9 mouse cellular contexts compared by ENCODE assay signal in genomic region chr8:71633164-71633563, GRCm38 (mm10). TPM values are rescaled to one million over a fixed set of nuclear protein-coding genes. Genes with fewer than 3 reads are reported as not detected.
A peak's percentile ranks its signal among the peaks of the same experiment; 100 is the strongest.
DNase-seq lines count a peak whose midpoint lies in the region; ATAC-seq and TF ChIP-seq lines count a peak whose summit lies in the region.
"Had no signal": no experiment of that assay in that cellular context is flagged by ENCODE, and none has a peak within 500 bp of the region (broad histone marks: within the 10 kb centered on the region; RNA-seq: fewer than 3 reads in every experiment).

No protein-coding gene starts in this region.

- peaks cover 1% of the 10 kb centered on the region for H3K4me1 ChIP-seq in bone marrow, adult 2 months (ENCODE audit: control insufficient read depth, insufficient read depth, low read length)
- H3K4me1 ChIP-seq in liver, embryonic 12.5 days, result peaks cover 38% of the 10 kb centered on the region

- no peaks in the 10 kb centered on the region for H3K36me3 ChIP-seq in liver, embryonic 12.5 days

- 0 out of 2 replicates have a peak overlapping the region, but pooled peaks have one; percentile 12 for H3K9ac ChIP-seq in liver, embryonic 12.5 days

- ATAC-seq in liver, embryonic 12.5 days, result no peak

- peaks cover 84% of the 10 kb centered on the region for H3K27me3 ChIP-seq in liver, embryonic 12.5 days (replicated peaks)

- no peak overlapping the region for H3K4me3 ChIP-seq in bone marrow, adult 2 months (replicated peaks; ENCODE audit: control insufficient read depth, low read depth, low read length)
- peak overlapping the region; percentile 16; the same call in 1 of the 2 replicates for H3K4me3 ChIP-seq in liver, embryonic 12.5 days
- H3K4me3 ChIP-seq: myocyte had no signal

- WGBS in bone marrow, adult 2 months, result 2% methylated on average over 19 of the region's 22 CpGs
- WGBS in liver, embryonic 12.5 days (ENCODE audit: insufficient replicate concordance), result 3% methylated on average over 19 of the region's 22 CpGs

- intact Hi-C loops in heart, postnatal 14 days (cut with DNase I), result loop anchor here (2.0 kb wide), 1 partner anchor 72 kb away; no protein-coding TSS in a partner anchor
- intact Hi-C loops in left cerebral cortex, postnatal 25 days (cut with DNase I), result loop anchor here (2.0 kb wide), 1 partner anchor 72 kb away; no protein-coding TSS in a partner anchor

- no peak overlapping the region for H3K27ac ChIP-seq in bone marrow, adult 2 months (ENCODE audit: control insufficient read depth, insufficient read depth, low read depth, low read length, poor library complexity)
- H3K27ac ChIP-seq in liver, embryonic 12.5 days, result no peak overlapping the region

- TF ChIP-seq CTCF in bone marrow, adult 2 months (IDR thresholded peaks at IDR 0.05; ENCODE audit: control insufficient read depth, insufficient read depth, low read length), result peak; percentile 76

- peak overlapping the region; percentile 50 for H3K4me2 ChIP-seq in liver, embryonic 12.5 days

- TF ChIP-seq POLR2A in bone marrow, adult 2 months (IDR thresholded peaks at IDR 0.05; ENCODE audit: borderline replicate concordance, control insufficient read depth, low read depth, low read length), result no peak

- no peaks in the 10 kb centered on the region for H3K9me3 ChIP-seq in liver, embryonic 12.5 days (replicated peaks)

- DNase-seq in ovary, postnatal 36 days (ENCODE audit: low spot score), result peak; percentile 61
- DNase-seq in ovary, adult 18-20 months (ENCODE audit: low spot score), result no peak
- DNase-seq in heart, postnatal 14 days, result peak; percentile 69 to 73
- peak; percentile 60 to 75 for DNase-seq in spleen, postnatal 14 days (ENCODE audit: low spot score in 2 of 2)
- no peak for DNase-seq in right cerebral cortex, postnatal 25 days
- no peak for DNase-seq in left cerebral cortex, postnatal 25 days (ENCODE audit: low spot score in 2 of 2)

RNA-seq across cellular contexts. Expression of gene Colgalt1, which starts 22.4 kb away (rescaled TPM):
- polyA plus RNA-seq in bone marrow, adult 2 months (2011; ENCODE audit: insufficient read depth, insufficient read length, low replicate concordance, missing spikeins), result 31.8 and 53.0 TPM in 2 replicates
- total RNA-seq in heart, postnatal 14 days (2021), result 10 to 100 TPM; 44.1 TPM
- polyA plus RNA-seq in liver, embryonic 12.5 days (2016; fragmentation: Nextera tagmentation; extraction: Ambion mirVana), result 29.0 and 30.1 TPM in 2 replicates
- total RNA-seq in left cerebral cortex, postnatal 25 days (2021), result 10 to 100 TPM; 49.3 to 51.5 TPM

RNA-seq across cellular contexts. Expression of gene Fam129c, which starts 35.7 kb away (rescaled TPM):
- polyA plus RNA-seq in bone marrow, adult 2 months (2011; ENCODE audit: insufficient read depth, insufficient read length, low replicate concordance, missing spikeins), result 67.8 and 106 TPM in 2 replicates
- 1 to 10 TPM; 1.6 to 2.7 TPM for total RNA-seq in heart, postnatal 14 days (2021)
- polyA plus RNA-seq in liver, embryonic 12.5 days (2016; fragmentation: Nextera tagmentation; extraction: Ambion mirVana), result 1.3 and 2.3 TPM in 2 replicates
- total RNA-seq in left cerebral cortex, postnatal 25 days (2021), result 1 to 10 TPM; 3.6 to 4.2 TPM

RNA-seq across cellular contexts. Expression of gene Unc13a, which starts 38.4 kb away (rescaled TPM):
- polyA plus RNA-seq in bone marrow, adult 2 months (2011; ENCODE audit: insufficient read depth, insufficient read length, low replicate concordance, missing spikeins), result 0.18 TPM in 1 of 2 replicates, not detected in the other
- total RNA-seq in heart, postnatal 14 days (2021), result 1 to 10 TPM in 1 of 2 experiments, under 1 TPM in 1; 0.93 to 1.1 TPM
- polyA plus RNA-seq in liver, embryonic 12.5 days (2016; fragmentation: Nextera tagmentation; extraction: Ambion mirVana), result 0.22 and 0.31 TPM in 2 replicates
- total RNA-seq in left cerebral cortex, postnatal 25 days (2021), result 100 to 1,000 TPM; 318 to 327 TPM

RNA-seq across cellular contexts. Expression of gene Pgls, which starts 41.2 kb away (rescaled TPM):
- 111 and 147 TPM in 2 replicates for polyA plus RNA-seq in bone marrow, adult 2 months (2011; ENCODE audit: insufficient read depth, insufficient read length, low replicate concordance, missing spikeins)
- total RNA-seq in heart, postnatal 14 days (2021), result 10 to 100 TPM; 72.9 to 74.2 TPM
- 138 and 144 TPM in 2 replicates for polyA plus RNA-seq in liver, embryonic 12.5 days (2016; fragmentation: Nextera tagmentation; extraction: Ambion mirVana)
- 10 to 100 TPM; 35.1 to 38.7 TPM for total RNA-seq in left cerebral cortex, postnatal 25 days (2021)

RNA-seq across cellular contexts. Expression of gene Jak3, which starts 42.9 kb away (rescaled TPM):
- 7.5 and 15.6 TPM in 2 replicates for polyA plus RNA-seq in bone marrow, adult 2 months (2011; ENCODE audit: insufficient read depth, insufficient read length, low replicate concordance, missing spikeins)
- total RNA-seq in heart, postnatal 14 days (2021), result 10 to 100 TPM; 11.7 to 13.3 TPM
- polyA plus RNA-seq in liver, embryonic 12.5 days (2016; fragmentation: Nextera tagmentation; extraction: Ambion mirVana), result 9.2 and 10.4 TPM in 2 replicates
- total RNA-seq in left cerebral cortex, postnatal 25 days (2021), result 1 to 10 TPM; 3.9 to 4.8 TPM

Comparison
In these comparisons a context has a peak if more than half of its experiments do, and no peak if none do; other contexts are left out.
1. DNase-seq: peak in ovary, postnatal 36 days (single experiment), heart, postnatal 14 days (2 of 2) and spleen, postnatal 14 days (2 of 2); none in ovary, adult 18-20 months (single experiment), right cerebral cortex, postnatal 25 days (single experiment) and left cerebral cortex, postnatal 25 days (0 of 2).
2. RNA of gene Unc13a, which starts 38.4 kb away (total RNA-seq): 318 to 327 TPM in left cerebral cortex, postnatal 25 days; 0.93 to 1.1 TPM in heart, postnatal 14 days; every median in the first group is over 100 times any median in the second.